Mouse (Mus musculus) kidney, postnatal 10 days (tissue): ENCODE results near the gene Rnf181.

Experiments used
- DNase-seq: peaks from one replicate; pipeline ENCODE4 v3.0.0; 2021; ENCODE audit warnings: mixed read lengths

Gene Rnf181

GRCm38 (mm10) chr6:72359343-72359742 is 7.4 kb downstream of the Rnf181 start:
- no peak for DNase-seq

- no peak for DNase-seq
Observed at GRCm38 (mm10) chr6:72358086-72358764, 8.5 kb downstream of the Rnf181 start.

- DNase-seq, result no peak
Observed at GRCm38 (mm10) chr6:72357164-72358079, 9.3 kb downstream of the Rnf181 start.

- no peak for DNase-seq
Observed at GRCm38 (mm10) chr6:72356001-72356532, 10.7 kb downstream of the Rnf181 start.

GRCm38 (mm10) chr6:72355066-72355911 is 11.5 kb downstream of the Rnf181 start, which contains the start of gene Tmem150a:
TSS of gene Tmem150a (plus strand) at chr6:72355447.
- peak; percentile 93 for DNase-seq

GRCm38 (mm10) chr6:72354025-72354424 is 12.7 kb downstream of the Rnf181 start:
- no peak for DNase-seq

GRCm38 (mm10) chr6:72352636-72353405 is 13.9 kb downstream of the Rnf181 start:
- DNase-seq, result peak; percentile 74

- DNase-seq, result no peak
Observed at GRCm38 (mm10) chr6:72350214-72350613, 16.5 kb downstream of the Rnf181 start.

- no peak for DNase-seq
Observed at GRCm38 (mm10) chr6:72348411-72348810, 18.3 kb downstream of the Rnf181 start.

GRCm38 (mm10) chr6:72347166-72347941 is 19.4 kb downstream of the Rnf181 start, which contains the start of gene 0610030E20Rik:
TSS of gene 0610030E20Rik (plus strand) at chr6:72347317.
- DNase-seq, result peak; percentile 89

- DNase-seq, result no peak
Observed at GRCm38 (mm10) chr6:72346261-72346660, 20.5 kb downstream of the Rnf181 start.

GRCm38 (mm10) chr6:72345633-72346032 is 21.1 kb downstream of the Rnf181 start:
- no peak for DNase-seq

- peak; percentile 96 for DNase-seq
Observed at GRCm38 (mm10) chr6:72345074-72345567, 21.6 kb downstream of the Rnf181 start, which contains the start of gene Usp39. TSS of gene Usp39 (minus strand) at chr6:72345184.

GRCm38 (mm10) chr6:72344396-72345073 is 22.2 kb downstream of the Rnf181 start:
- DNase-seq, result no peak

GRCm38 (mm10) chr6:72340481-72340880 is 26.3 kb downstream of the Rnf181 start:
- DNase-seq, result no peak

GRCm38 (mm10) chr6:72333111-72333510 is 33.6 kb downstream of the Rnf181 start:
- no peak for DNase-seq

GRCm38 (mm10) chr6:72330133-72330532 is 36.6 kb downstream of the Rnf181 start:
- DNase-seq, result no peak

- no peak for DNase-seq
Observed at GRCm38 (mm10) chr6:72329019-72329418, 37.7 kb downstream of the Rnf181 start.

GRCm38 (mm10) chr6:72326274-72326673 is 40.5 kb downstream of the Rnf181 start:
- DNase-seq, result peak; percentile 70
